14 mouse cellular contexts compared by ENCODE assay signal in genomic region chr11:45389243-45390146, GRCm38 (mm10).
DNase-seq lines count a peak whose midpoint lies in the region; ATAC-seq and TF ChIP-seq lines count a peak whose summit lies in the region.
"Had no signal": no experiment of that assay in that cellular context is flagged by ENCODE, and none has a peak within 500 bp of the region (broad histone marks: within the 10 kb centered on the region; RNA-seq: fewer than 3 reads in every experiment).

No protein-coding gene starts in this region.

- no peak for ATAC-seq in forebrain, embryonic 12.5 days (ENCODE audit: low FRiP score)
- no peak for ATAC-seq in forebrain, embryonic 16.5 days
- no peak for ATAC-seq in embryonic facial prominence, embryonic 11.5 days (replicated peaks; ENCODE audit: insufficient number of reproducible peaks, low FRiP score, low TSS enrichment, low read depth)
- peak; percentile 39; the same call in 1 of the 2 replicates for ATAC-seq in midbrain, embryonic 16.5 days
- ATAC-seq in kidney, embryonic 15.5 days (replicated peaks; ENCODE audit: low FRiP score) = no peak

- no peaks in the 10 kb centered on the region for H3K9me3 ChIP-seq in forebrain, embryonic 12.5 days
- no peaks in the 10 kb centered on the region for H3K9me3 ChIP-seq in forebrain, embryonic 16.5 days (ENCODE audit: control insufficient read depth, low read length)
- no peaks in the 10 kb centered on the region for H3K9me3 ChIP-seq in embryonic facial prominence, embryonic 11.5 days (replicated peaks; ENCODE audit: control insufficient read depth, low read length)
- no peaks in the 10 kb centered on the region for H3K9me3 ChIP-seq in limb, embryonic 10.5 days (replicated peaks)
- H3K9me3 ChIP-seq in midbrain, embryonic 16.5 days (replicated peaks; ENCODE audit: control insufficient read depth, low read length, poor library complexity, severe bottlenecking) = no peaks in the 10 kb centered on the region
- no peaks in the 10 kb centered on the region for H3K9me3 ChIP-seq in kidney, embryonic 15.5 days (replicated peaks)
- H3K9me3 ChIP-seq: liver, embryonic 13.5 days had no signal

- H3K27ac ChIP-seq in forebrain, embryonic 12.5 days = 0 out of 2 replicates have a peak overlapping the region, but pooled peaks have one; percentile 9
- H3K27ac ChIP-seq in forebrain, embryonic 16.5 days (ENCODE audit: low read length) = no peak overlapping the region
- H3K27ac ChIP-seq in embryonic facial prominence, embryonic 11.5 days (replicated peaks; ENCODE audit: low read depth, low read length) = no peak overlapping the region; the same call in 1 of the 2 replicates
- peak overlapping the region; percentile 88 for H3K27ac ChIP-seq in limb, embryonic 10.5 days
- H3K27ac ChIP-seq in midbrain, embryonic 16.5 days (ENCODE audit: low read length) = peak overlapping the region; percentile 5; the same call in 1 of the 2 replicates
- no peak overlapping the region for H3K27ac ChIP-seq in kidney, embryonic 15.5 days
- no peak overlapping the region for H3K27ac ChIP-seq in kidney, adult 2 months (ENCODE audit: insufficient read depth, low read depth, low read length)
- H3K27ac ChIP-seq: liver, embryonic 13.5 days had no signal

- WGBS in forebrain, embryonic 12.5 days = 64% methylated on average over 11 of the region's 11 CpGs
- 51% methylated on average over 11 of the region's 11 CpGs for WGBS in forebrain, embryonic 16.5 days
- 44% methylated on average over 11 of the region's 11 CpGs for WGBS in embryonic facial prominence, embryonic 11.5 days
- WGBS in limb, embryonic 10.5 days = 37% methylated on average over 11 of the region's 11 CpGs
- WGBS in midbrain, embryonic 16.5 days = 57% methylated on average over 11 of the region's 11 CpGs
- WGBS in kidney, embryonic 15.5 days = 39% methylated on average over 11 of the region's 11 CpGs
- 56% methylated on average over 11 of the region's 11 CpGs for WGBS in kidney, adult 2 months

- no peak overlapping the region for H3K9ac ChIP-seq in forebrain, embryonic 12.5 days
- no peak overlapping the region for H3K9ac ChIP-seq in forebrain, embryonic 16.5 days (replicated peaks; ENCODE audit: low read depth, low read length)
- no peak overlapping the region for H3K9ac ChIP-seq in embryonic facial prominence, embryonic 11.5 days (replicated peaks; ENCODE audit: low read length)
- H3K9ac ChIP-seq in midbrain, embryonic 16.5 days (ENCODE audit: low read depth, low read length) = no peak overlapping the region
- no peak overlapping the region for H3K9ac ChIP-seq in kidney, embryonic 15.5 days
- H3K9ac ChIP-seq: liver, embryonic 13.5 days had no signal

- H3K27me3 ChIP-seq in forebrain, embryonic 12.5 days = no peaks in the 10 kb centered on the region
- H3K27me3 ChIP-seq in forebrain, embryonic 16.5 days (replicated peaks; ENCODE audit: control insufficient read depth, insufficient read depth, low read length) = no peaks in the 10 kb centered on the region
- no peaks in the 10 kb centered on the region for H3K27me3 ChIP-seq in embryonic facial prominence, embryonic 11.5 days (ENCODE audit: control insufficient read depth, insufficient read depth, low read length)
- no peaks in the 10 kb centered on the region for H3K27me3 ChIP-seq in limb, embryonic 10.5 days (ENCODE audit: low read depth, poor library complexity, severe bottlenecking)
- H3K27me3 ChIP-seq in midbrain, embryonic 16.5 days (ENCODE audit: control insufficient read depth, insufficient read depth, low read depth, low read length) = no peaks in the 10 kb centered on the region
- H3K27me3 ChIP-seq in kidney, embryonic 15.5 days = no peaks in the 10 kb centered on the region
- H3K27me3 ChIP-seq in kidney, adult 2 months (replicated peaks; ENCODE audit: control insufficient read depth, insufficient read depth, low read length) = no peaks in the 10 kb centered on the region; the same call in 1 of the 2 replicates
- H3K27me3 ChIP-seq: liver, embryonic 13.5 days had no signal

- no peak for TF ChIP-seq CTCF in kidney, adult 2 months (conservative IDR thresholded peaks at IDR 0.05; ENCODE audit: insufficient read depth, insufficient read length, low read depth, low read length)

- H3K4me3 ChIP-seq in forebrain, embryonic 12.5 days (replicated peaks) = no peak overlapping the region
- no peak overlapping the region for H3K4me3 ChIP-seq in forebrain, embryonic 16.5 days (replicated peaks; ENCODE audit: low read length)
- H3K4me3 ChIP-seq in embryonic facial prominence, embryonic 11.5 days (ENCODE audit: low read depth, low read length) = no peak overlapping the region
- no peak overlapping the region; the same call in 1 of the 2 replicates for H3K4me3 ChIP-seq in limb, embryonic 10.5 days
- no peak overlapping the region for H3K4me3 ChIP-seq in midbrain, embryonic 16.5 days (ENCODE audit: low read depth, low read length)
- H3K4me3 ChIP-seq in kidney, embryonic 15.5 days (replicated peaks) = no peak overlapping the region
- H3K4me3 ChIP-seq in kidney, adult 2 months (ENCODE audit: insufficient read depth, low read depth, low read length) = no peak overlapping the region
- H3K4me3 ChIP-seq: liver, embryonic 13.5 days had no signal

- no peak for TF ChIP-seq POLR2A in kidney, adult 2 months (IDR thresholded peaks at IDR 0.05; ENCODE audit: low read depth, low read length)

- H3K4me1 ChIP-seq in forebrain, embryonic 12.5 days = no peaks in the 10 kb centered on the region
- H3K4me1 ChIP-seq in forebrain, embryonic 16.5 days (replicated peaks; ENCODE audit: control insufficient read depth, insufficient read depth, low read length) = no peaks in the 10 kb centered on the region
- H3K4me1 ChIP-seq in embryonic facial prominence, embryonic 11.5 days (ENCODE audit: control insufficient read depth, insufficient read depth, low read length) = peaks cover 2% of the 10 kb centered on the region; the same call in 1 of the 2 replicates
- peaks cover 37% of the 10 kb centered on the region for H3K4me1 ChIP-seq in limb, embryonic 10.5 days
- no peaks in the 10 kb centered on the region for H3K4me1 ChIP-seq in midbrain, embryonic 16.5 days (ENCODE audit: control insufficient read depth, insufficient read depth, low read length)
- no peaks in the 10 kb centered on the region for H3K4me1 ChIP-seq in kidney, embryonic 15.5 days
- no peaks in the 10 kb centered on the region for H3K4me1 ChIP-seq in kidney, adult 2 months (ENCODE audit: control insufficient read depth, insufficient read depth, low read length)
- H3K4me1 ChIP-seq: liver, embryonic 13.5 days had no signal

- H3K4me2 ChIP-seq in forebrain, embryonic 12.5 days = no peak overlapping the region
- no peak overlapping the region for H3K4me2 ChIP-seq in forebrain, embryonic 16.5 days (ENCODE audit: low read length)
- no peak overlapping the region for H3K4me2 ChIP-seq in embryonic facial prominence, embryonic 11.5 days (ENCODE audit: low read depth, low read length)
- H3K4me2 ChIP-seq in midbrain, embryonic 16.5 days (ENCODE audit: low read length) = no peak overlapping the region
- H3K4me2 ChIP-seq in kidney, embryonic 15.5 days = no peak overlapping the region
- H3K4me2 ChIP-seq: liver, embryonic 13.5 days had no signal

- DNase-seq in embryonic facial prominence, embryonic 11.5 days (ENCODE audit: low spot score) = peak; percentile 46
- DNase-seq in limb, embryonic 10.5 days (ENCODE audit: low spot score) = peak; percentile 70
- no peak for DNase-seq in layer of hippocampus, postnatal 10 days (ENCODE audit: low spot score in 2 of 2)
- DNase-seq in kidney, adult 2 months = no peak
- DNase-seq: adrenal gland, postnatal 14 days; gastrocnemius, postnatal 36 days; liver, embryonic 13.5 days; lung, postnatal 10 days; right cerebral cortex, postnatal 14 days; thymus, adult 18-20 months had no signal

- H3K36me3 ChIP-seq in forebrain, embryonic 12.5 days (replicated peaks) = no peaks in the 10 kb centered on the region
- H3K36me3 ChIP-seq in forebrain, embryonic 16.5 days (ENCODE audit: control insufficient read depth, insufficient read depth) = no peaks in the 10 kb centered on the region
- no peaks in the 10 kb centered on the region for H3K36me3 ChIP-seq in embryonic facial prominence, embryonic 11.5 days (replicated peaks; ENCODE audit: control insufficient read depth, insufficient read depth, low read depth, low read length)
- H3K36me3 ChIP-seq in limb, embryonic 10.5 days = no peaks in the 10 kb centered on the region
- H3K36me3 ChIP-seq in midbrain, embryonic 16.5 days (ENCODE audit: control insufficient read depth, insufficient read depth, low read length) = no peaks in the 10 kb centered on the region
- no peaks in the 10 kb centered on the region for H3K36me3 ChIP-seq in kidney, embryonic 15.5 days
- no peaks in the 10 kb centered on the region for H3K36me3 ChIP-seq in kidney, adult 2 months (ENCODE audit: control insufficient read depth, insufficient read depth, low read length)
- H3K36me3 ChIP-seq: liver, embryonic 13.5 days had no signal

Comparison
In these comparisons a context has a peak if more than half of its experiments do, and no peak if none do; other contexts are left out.
1. H3K27ac ChIP-seq: peak in forebrain, embryonic 12.5 days (single experiment), limb, embryonic 10.5 days (single experiment) and midbrain, embryonic 16.5 days (single experiment); none in forebrain, embryonic 16.5 days (single experiment), embryonic facial prominence, embryonic 11.5 days (single experiment), kidney, embryonic 15.5 days (single experiment) and kidney, adult 2 months (single experiment).
2. DNase-seq: peak in embryonic facial prominence, embryonic 11.5 days (single experiment) and limb, embryonic 10.5 days (single experiment); none in layer of hippocampus, postnatal 10 days (0 of 2) and kidney, adult 2 months (single experiment).